Mouse (Mus musculus) CH12.LX (cell line): Measurements from ENCODE around the gene Syt10. TPM values are rescaled to one million over a fixed set of nuclear protein-coding genes. Genes with fewer than 3 reads are reported as not detected.

Experiments used
- DNase-seq: peaks from one replicate; pipeline ENCODE4 v3.0.0-alpha.2; 2013; ENCODE audit errors: extremely low read depth
- H3K27ac ChIP-seq: 2 replicates; pipeline ENCODE4 v1.5.1; 2012; ENCODE audit warnings: low read depth, mild to moderate bottlenecking, control low read depth, moderate library complexity; ENCODE audit not compliant: insufficient read depth
- H3K27me3 ChIP-seq: replicated peaks from 2 replicates; pipeline ENCODE3; 2012; ENCODE audit warnings: inconsistent platforms
- H3K36me3 ChIP-seq, 2 experiments: replicated peaks in 1 of 2; 2 replicates each; pipeline versions ENCODE3 to v1.6.1; 2012; ENCODE audit warnings: inconsistent platforms in 1 of 2, low read length in 1 of 2, mild to moderate bottlenecking in 1 of 2, mixed read lengths in 1 of 2, moderate library complexity in 1 of 2; ENCODE audit not compliant: control insufficient read depth in 1 of 2, insufficient read depth in 1 of 2
- H3K4me1 ChIP-seq, 2 experiments: 2 replicates each; pipeline ENCODE4 v1.6.1; 2012; ENCODE audit warnings: inconsistent platforms in 1 of 2, moderate library complexity in 1 of 2; ENCODE audit not compliant: insufficient read depth in 2 of 2, control insufficient read depth in 1 of 2
- H3K4me2 ChIP-seq: 2 replicates; pipeline ENCODE4 v1.6.1; 2012; ENCODE audit warnings: low read depth, mild to moderate bottlenecking, control low read depth; ENCODE audit not compliant: poor library complexity, insufficient read depth, severe bottlenecking
- H3K4me3 ChIP-seq, 3 experiments: fragments of 150-350 bp in 1 of 3; sonication (generic) in 1 of 3; replicated peaks in 1 of 3; 2 replicates each; pipeline versions ENCODE3 to v1.5.1; 2011 to 2012; ENCODE audit warnings: low read depth in 2 of 3, low read length in 2 of 3, mild to moderate bottlenecking in 2 of 3, moderate library complexity in 2 of 3, control low read depth in 1 of 3, improper control_type of control experiment in 1 of 3, inconsistent platforms in 1 of 3, mixed read lengths in 1 of 3; ENCODE audit not compliant: poor library complexity in 1 of 3
- H3K79me2 ChIP-seq: replicated peaks from 2 replicates; pipeline ENCODE4 v1.6.1; 2012; ENCODE audit warnings: mild to moderate bottlenecking, moderate library complexity; ENCODE audit not compliant: control insufficient read depth, poor library complexity, insufficient read depth, severe bottlenecking; ENCODE audit errors: extremely low read depth
- H3K9ac ChIP-seq: 2 replicates; pipeline ENCODE4 v1.6.1; 2012; ENCODE audit warnings: low read depth, mild to moderate bottlenecking, control low read depth, moderate library complexity; ENCODE audit not compliant: insufficient read depth
- H3K9me3 ChIP-seq: replicated peaks from 2 replicates; pipeline ENCODE3; 2012; ENCODE audit warnings: low read length, inconsistent platforms, mixed read lengths
- CHD2 ChIP-seq: IDR thresholded peaks from 2 replicates; pipeline ENCODE4 v1.6.1; 2011; ENCODE audit warnings: low read length, improper control_type of control experiment
- E2F4 ChIP-seq: IDR thresholded peaks from 2 replicates; pipeline ENCODE4 v1.6.1; 2011; ENCODE audit warnings: low read depth, low read length, improper control_type of control experiment; ENCODE audit not compliant: insufficient replicate concordance
- EP300 ChIP-seq: IDR thresholded peaks from 2 replicates; pipeline ENCODE4 v1.6.1; 2011; ENCODE audit warnings: low read length, improper control_type of control experiment
- ETS1 ChIP-seq: conservative IDR thresholded peaks from 2 replicates; pipeline ENCODE4 v1.6.1; 2012; ENCODE audit warnings: low read depth, mild to moderate bottlenecking, inconsistent platforms, low read length, improper control_type of control experiment, moderate library complexity
- GABPA ChIP-seq: IDR thresholded peaks from 2 replicates; pipeline ENCODE4 v1.6.1; 2012; ENCODE audit warnings: low read depth, low read length, improper control_type of control experiment, inconsistent platforms; ENCODE audit not compliant: insufficient replicate concordance
- MAFK ChIP-seq: IDR thresholded peaks from 2 replicates; pipeline ENCODE4 v1.6.1; 2011; ENCODE audit warnings: low read length, improper control_type of control experiment; ENCODE audit not compliant: insufficient replicate concordance
- MAX ChIP-seq: IDR thresholded peaks from 2 replicates; pipeline ENCODE4 v1.6.1; 2011; ENCODE audit warnings: low read length, improper control_type of control experiment
- MAZ ChIP-seq: IDR thresholded peaks from 2 replicates; pipeline ENCODE4 v1.6.1; 2012; ENCODE audit warnings: low read depth, mild to moderate bottlenecking, inconsistent platforms, low read length, improper control_type of control experiment, moderate library complexity
- MXI1 ChIP-seq: IDR thresholded peaks from 2 replicates; pipeline ENCODE4 v1.6.1; 2011; ENCODE audit warnings: mild to moderate bottlenecking, low read depth, low read length, improper control_type of control experiment
- MYC ChIP-seq: IDR thresholded peaks from 2 replicates; pipeline ENCODE4 v1.6.1; 2011; ENCODE audit warnings: low read depth, mild to moderate bottlenecking, improper control_type of control experiment, low read length
- NELFE ChIP-seq: IDR thresholded peaks from 2 replicates; pipeline ENCODE4 v1.6.1; 2011; ENCODE audit warnings: low read depth, low read length, improper control_type of control experiment
- POLR2A ChIP-seq: IDR thresholded peaks from 2 replicates; pipeline ENCODE4 v1.6.1; 2011; ENCODE audit warnings: low read depth, mild to moderate bottlenecking, improper control_type of control experiment, low read length
- POLR2AphosphoS2 ChIP-seq: IDR thresholded peaks from 2 replicates; pipeline ENCODE4 v1.6.1; 2011; ENCODE audit warnings: low read depth, low read length, improper control_type of control experiment
- RCOR1 ChIP-seq: conservative IDR thresholded peaks from 2 replicates; pipeline ENCODE4 v1.6.1; 2012; ENCODE audit warnings: low read depth, mild to moderate bottlenecking, inconsistent platforms, low read length, improper control_type of control experiment
- TBP ChIP-seq: conservative IDR thresholded peaks from 2 replicates; pipeline ENCODE4 v1.6.1; 2011; ENCODE audit warnings: low read depth, low read length, improper control_type of control experiment
- TCF12 ChIP-seq: IDR thresholded peaks from 2 replicates; pipeline ENCODE4 v1.6.1; 2014; ENCODE audit warnings: low read depth, mild to moderate bottlenecking, inconsistent platforms, low read length, improper control_type of control experiment
- USF2 ChIP-seq: conservative IDR thresholded peaks from 2 replicates; pipeline ENCODE4 v1.6.1; 2011; ENCODE audit warnings: low read depth, low read length, improper control_type of control experiment
- ZNF384 ChIP-seq: IDR thresholded peaks from 2 replicates; pipeline ENCODE4 v1.6.1; 2012; ENCODE audit warnings: low read depth, low read length, improper control_type of control experiment, inconsistent platforms
- dilution Hi-C: fragments of 300-500 bp; cut with MboI; formaldehyde crosslinking; loops from 2 replicates; pipeline ENCODE4 v1.14.3; 2020; ENCODE audit warnings: low sequenced_read_pairs; ENCODE audit not compliant: extremely low pct_unique_long_range_greater_than_20kb, extremely low pct_ligation_motif_present
- in situ Hi-C: fragments of 300-500 bp; cut with MboI; formaldehyde crosslinking; loops from 3 replicates; pipeline ENCODE4 v1.14.3; 2019; ENCODE audit warnings: low sequenced_read_pairs, low pct_ligation_motif_present, low pct_unique_long_range_greater_than_20kb, mixed read lengths
- polyA plus RNA-seq: library from polyadenylated mRNA; unstranded; fragments of >175 nt; gene quantifications from 2 replicates; pipeline ENCODE4 v1.2.1, GENCODE M21; 2012; ENCODE audit warnings: low read depth; ENCODE audit not compliant: insufficient read length
- total RNA-seq, 2 experiments: library from RNA; depleted of rRNA; stranded (reverse); fragments of 300-350 nt in 1 of 2; fragments of >200 nt in 1 of 2; gene quantifications; 2 replicates each; pipeline ENCODE4 v1.2.3; 2012 to 2014

Syt10 gene
- total and polyA plus RNA-seq, 3 experiments, result not detected

DNA sequence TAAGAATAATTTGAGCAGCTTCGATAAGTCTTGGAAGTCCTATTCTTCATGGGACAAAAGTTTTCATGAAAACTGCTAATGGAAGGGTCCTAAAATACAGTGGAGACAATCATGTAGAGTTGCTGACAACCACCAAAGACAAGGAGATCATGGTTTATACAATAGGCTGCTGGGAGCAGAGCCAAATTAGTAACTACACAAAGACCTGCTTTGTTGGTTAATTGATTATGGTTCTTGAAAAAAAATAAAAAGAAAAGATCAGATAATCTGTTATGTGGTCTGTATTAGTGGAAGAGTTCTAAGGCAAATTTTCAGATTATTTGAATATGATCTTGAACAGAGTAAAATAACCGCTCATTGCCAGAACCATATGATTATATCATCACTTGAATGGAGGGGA lies 37.3 kb upstream of the Syt10 start:
- dilution Hi-C loops, result no loop called here
- Histone ChIP-seq H3K36me3 (no peaks in the 10 kb centered on the region), H3K79me2 (no peaks in the 10 kb centered on the region), H3K9me3 (peaks cover 33% of the 10 kb centered on the region), H3K27ac (no peak overlapping the region), H3K4me2 (no peak overlapping the region), H3K27me3 (no peaks in the 10 kb centered on the region), H3K4me1 (no peaks in the 10 kb centered on the region), H3K4me3 (no peak overlapping the region), H3K9ac (no peak overlapping the region)
- in situ Hi-C loops, result no loop called here
- no peak for DNase-seq
- TF ChIP-seq MAZ, result no peak
- TF ChIP-seq E2F4, result no peak
- TF ChIP-seq MXI1, result no peak
- TF ChIP-seq MAFK, result no peak
- TF ChIP-seq MAX, result no peak
- no peak for TF ChIP-seq NELFE
- no peak for TF ChIP-seq POLR2AphosphoS2
- TF ChIP-seq ETS1, result no peak
- TF ChIP-seq USF2, result no peak
- no peak for TF ChIP-seq ZNF384
- TF ChIP-seq TCF12, result no peak
- no peak for TF ChIP-seq MYC
- TF ChIP-seq POLR2A, result no peak
- no peak for TF ChIP-seq EP300
- TF ChIP-seq TBP, result no peak

DNA sequence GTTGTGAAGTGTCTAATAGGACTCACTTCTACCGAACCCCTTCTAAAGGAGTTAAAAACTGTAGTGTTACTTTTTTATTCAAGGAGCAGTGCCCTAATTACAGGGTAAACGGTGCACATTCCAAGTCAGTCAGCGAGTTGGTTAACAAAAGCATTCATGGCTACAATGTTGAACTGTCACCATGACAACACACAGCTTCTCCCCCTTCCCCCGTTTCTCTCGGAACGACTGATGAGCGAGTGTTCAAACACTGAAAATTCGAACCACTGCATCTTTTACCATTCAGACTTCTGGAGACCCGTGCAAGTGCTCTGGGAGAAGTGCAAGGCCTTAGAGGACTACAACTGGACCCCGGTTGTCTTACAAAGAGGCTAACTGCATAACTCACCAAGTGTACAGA lies 25.6 kb downstream of the Syt10 start:
- in situ Hi-C loops, result no loop called here
- Histone ChIP-seq H3K36me3 (no peaks in the 10 kb centered on the region), H3K27ac (no peak overlapping the region), H3K4me2 (no peak overlapping the region), H3K27me3 (no peaks in the 10 kb centered on the region), H3K79me2 (no peaks in the 10 kb centered on the region), H3K9ac (no peak overlapping the region), H3K4me1 (no peaks in the 10 kb centered on the region), H3K4me3 (no peak overlapping the region), H3K9me3 (peaks cover 36% of the 10 kb centered on the region)
- dilution Hi-C loops, result no loop called here
- no peak for TF ChIP-seq RCOR1
- no peak for TF ChIP-seq MAZ
- TF ChIP-seq GABPA, result no peak
- no peak for TF ChIP-seq EP300
- no peak for TF ChIP-seq ZNF384
- TF ChIP-seq E2F4, result no peak
- no peak for TF ChIP-seq USF2
- no peak for TF ChIP-seq CHD2
- no peak for TF ChIP-seq ETS1
- DNase-seq, result no peak
